Mouse (Mus musculus) lung, postnatal 36 days (tissue): Measurements from ENCODE around the gene Gfpt2.
"Not testable (repeated sequence)": the region's sequence is repeated elsewhere in the genome, so short reads cannot be mapped to it uniquely, and the experiment has no call there.

Experiments
- DNase-seq: peaks from one replicate; pipeline ENCODE4 v3.0.0; 2022; ENCODE audit warnings: mixed read lengths

Gfpt2 gene

DNA sequence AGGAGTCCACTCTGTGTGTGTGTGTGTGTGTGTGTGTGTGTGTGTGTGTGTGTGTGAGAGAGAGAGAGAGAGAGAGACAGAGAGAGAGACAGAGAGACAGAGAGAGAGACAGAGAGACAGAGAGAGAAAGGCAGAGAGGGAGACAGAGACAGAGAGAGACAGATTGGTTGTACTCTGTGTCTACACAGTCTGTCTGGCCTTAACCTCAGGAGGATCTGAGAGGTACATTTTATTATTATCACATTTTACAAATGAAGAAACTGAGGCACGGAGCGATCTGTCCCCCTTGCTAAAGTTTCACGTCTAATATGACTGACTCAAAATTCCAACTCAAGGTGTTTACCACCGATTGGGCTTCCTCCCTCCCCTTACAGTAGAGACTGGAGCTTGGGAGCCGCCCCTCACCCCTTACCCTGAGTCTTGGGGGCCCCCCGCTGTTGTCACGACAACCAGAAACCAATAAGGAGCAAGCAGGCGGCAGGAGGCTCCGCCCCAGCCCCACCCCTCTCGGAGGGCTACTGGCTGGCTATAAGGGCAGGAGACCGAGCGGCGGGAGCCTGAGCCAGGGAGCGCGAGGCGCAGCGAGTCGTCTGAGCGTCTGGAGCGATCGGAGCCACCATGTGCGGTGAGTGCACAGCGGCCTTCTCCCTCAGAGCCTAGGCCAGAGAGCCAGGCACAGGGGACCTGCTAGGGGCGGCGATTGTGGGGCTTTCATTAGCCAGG is at the start of gene Gfpt2:
Gfpt2 (plus strand) TSS at position 560 of the 723 bp plus-strand sequence.
- DNase-seq, result peak; percentile 71

DNA sequence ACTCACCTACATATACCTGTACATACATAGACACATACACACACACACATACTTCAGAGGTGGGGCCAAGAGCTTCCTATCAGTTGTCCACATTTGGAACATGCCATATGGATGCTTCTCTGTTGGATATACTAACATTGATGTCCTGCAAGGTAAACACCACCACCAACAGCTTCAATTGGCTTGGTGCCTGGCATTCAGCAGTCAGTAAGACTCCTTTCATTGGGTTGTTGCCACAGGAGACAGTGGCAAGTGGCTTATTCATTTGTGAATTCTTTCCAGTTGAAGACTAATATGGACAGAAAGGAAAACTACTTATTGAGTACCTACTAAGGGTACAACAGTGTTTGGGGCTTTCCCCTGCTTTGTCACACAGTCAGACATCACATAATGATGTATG is 49.0 kb upstream of the Gfpt2 start:
- DNase-seq, result no peak

- DNase-seq, result no peak
Observed at GRCm38 (mm10) chr11:49745839-49746238, 48.1 kb upstream of the Gfpt2 start.

- DNase-seq, result no peak
Observed at GRCm38 (mm10) chr11:49746756-49747155, 47.2 kb upstream of the Gfpt2 start.

GRCm38 (mm10) chr11:49754958-49755665 is 38.9 kb upstream of the Gfpt2 start:
- peak; percentile 60 for DNase-seq

- no peak for DNase-seq
Observed at GRCm38 (mm10) chr11:49758096-49758495, 35.9 kb upstream of the Gfpt2 start.

GRCm38 (mm10) chr11:49761130-49761529 is 32.8 kb upstream of the Gfpt2 start:
- DNase-seq, result no peak

DNA sequence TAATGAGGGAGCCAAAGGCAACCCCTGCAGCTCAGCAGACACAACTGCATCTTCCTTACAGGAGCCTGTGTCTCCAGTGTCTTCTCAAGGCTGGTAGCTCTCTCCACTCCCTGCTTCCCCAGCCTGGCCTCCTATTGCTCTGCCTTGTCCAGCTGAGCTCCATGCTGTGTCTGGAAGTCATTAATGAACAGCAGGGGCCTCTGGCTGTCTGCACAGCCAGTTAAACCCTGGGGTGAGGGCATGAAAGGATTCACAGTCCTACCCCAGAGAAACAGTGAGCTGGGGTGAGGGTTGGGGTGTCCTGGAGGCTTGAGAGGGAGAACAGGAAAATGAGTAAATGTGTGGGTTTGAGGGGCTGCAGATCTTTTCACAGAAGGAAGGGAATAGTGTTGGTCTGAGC is 30.4 kb upstream of the Gfpt2 start:
- DNase-seq, result no peak

- no peak for DNase-seq
Observed at GRCm38 (mm10) chr11:49764023-49764422, 30.0 kb upstream of the Gfpt2 start.

DNA sequence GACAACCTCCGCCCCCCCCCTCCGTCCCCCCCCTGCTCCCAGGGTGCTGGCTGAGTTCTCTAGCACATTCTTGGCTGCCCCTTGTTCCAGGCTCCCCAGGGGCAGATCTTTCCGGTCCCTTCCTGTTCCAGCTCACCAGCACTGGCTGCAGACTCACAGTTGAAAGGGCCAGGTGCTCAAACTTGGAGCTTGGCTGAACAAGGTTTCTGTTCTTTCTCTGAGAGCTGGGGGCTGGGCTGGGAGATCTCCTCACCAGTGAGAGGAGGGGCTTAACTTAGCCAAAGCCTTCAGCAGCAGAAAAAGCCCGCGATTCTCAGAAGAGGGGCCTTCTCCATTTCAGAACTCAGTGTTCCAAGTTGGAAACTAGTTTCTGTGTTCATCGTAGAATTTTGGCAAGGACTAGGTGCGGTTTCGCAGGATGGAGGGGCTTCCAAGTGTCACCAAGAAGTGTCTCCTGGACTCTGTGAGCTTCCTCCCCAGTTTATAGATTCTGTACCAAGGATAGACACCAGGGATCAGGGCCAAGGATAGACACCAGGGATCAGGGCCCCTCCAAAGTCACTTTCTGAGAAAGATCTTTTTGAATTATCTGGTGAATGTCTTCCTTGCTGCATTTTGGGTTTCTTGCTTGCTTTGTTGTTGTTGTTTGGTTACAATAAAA is 29.2 kb upstream of the Gfpt2 start:
- DNase-seq, result peak; percentile 47

GRCm38 (mm10) chr11:49765377-49766136 is 28.4 kb upstream of the Gfpt2 start:
- DNase-seq, result no peak

DNA sequence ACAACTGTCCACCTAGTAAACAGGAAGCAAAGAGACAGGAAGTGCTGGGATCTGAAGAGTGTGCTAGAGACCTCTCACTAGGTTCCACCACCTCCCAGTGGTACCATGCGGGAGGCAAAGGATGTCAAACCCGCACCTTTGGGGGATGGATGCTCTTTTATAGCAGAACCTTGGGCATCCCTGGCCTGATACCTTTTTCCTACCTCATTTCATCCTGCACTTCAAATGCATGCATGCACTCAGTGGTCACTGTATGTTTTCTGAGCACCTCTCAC is 27.9 kb upstream of the Gfpt2 start:
- no peak for DNase-seq

GRCm38 (mm10) chr11:49767497-49767896 is 26.5 kb upstream of the Gfpt2 start:
- not testable (repeated sequence) for DNase-seq

DNA sequence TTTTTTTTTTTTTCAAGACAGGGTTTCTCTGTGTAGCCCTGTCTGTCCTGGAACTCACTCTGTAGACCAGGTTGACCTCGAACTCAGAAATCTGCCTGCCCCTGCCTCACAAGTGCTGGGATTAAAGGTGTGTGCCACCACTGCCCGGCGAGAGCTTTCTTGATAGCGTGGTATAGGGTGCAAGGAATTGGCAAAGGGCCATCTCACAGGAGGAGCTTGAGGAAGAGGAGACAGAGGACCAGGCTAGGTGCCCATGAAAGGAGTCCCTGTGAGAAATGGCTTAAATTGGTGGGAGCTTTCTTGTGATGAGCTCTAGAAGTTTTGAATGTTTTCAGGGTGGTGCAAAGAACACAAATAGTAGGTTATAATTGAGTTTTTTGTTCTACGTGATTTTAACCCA is 25.2 kb upstream of the Gfpt2 start:
- DNase-seq, result no peak

DNA sequence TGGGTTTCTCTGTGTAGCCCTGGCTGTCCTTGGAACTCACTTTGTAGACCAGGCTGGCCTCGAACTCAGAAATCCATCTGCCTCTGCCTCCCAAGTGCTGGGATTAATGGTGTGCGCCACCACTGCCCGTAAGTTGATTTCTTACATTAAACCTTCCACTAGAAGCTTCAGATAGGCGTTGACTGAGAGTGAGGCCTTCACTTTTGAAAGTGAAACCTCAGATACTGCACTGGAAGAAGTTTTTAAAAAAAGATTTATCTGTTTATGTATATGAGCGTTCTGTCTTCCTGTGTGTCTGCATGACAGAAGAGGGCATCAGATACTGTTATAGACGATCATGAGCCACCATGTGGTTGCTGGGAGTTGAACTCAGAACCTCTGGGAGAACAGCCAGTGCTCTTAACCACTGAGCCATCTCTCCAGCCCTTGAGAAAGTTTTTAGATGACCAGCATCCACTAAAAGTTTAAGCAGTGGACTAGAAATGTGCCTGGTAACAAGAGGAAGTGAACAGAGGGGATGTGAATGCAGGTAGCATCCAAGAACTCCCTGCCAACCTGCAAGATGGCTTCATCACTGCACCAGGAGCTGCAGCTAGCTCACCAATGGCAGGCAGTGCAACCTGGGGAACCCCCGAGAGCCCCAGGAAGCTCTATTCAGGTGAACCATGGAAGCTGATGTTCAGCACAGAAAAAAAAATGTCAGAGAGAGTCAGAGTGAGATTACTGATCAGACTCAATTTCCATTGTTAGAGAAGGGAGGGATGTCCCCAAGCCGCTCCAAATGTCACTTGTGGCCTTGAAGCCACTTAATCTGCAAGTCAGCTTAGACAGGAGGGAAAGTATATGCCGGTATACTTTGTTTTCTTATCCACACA is 23.1 kb upstream of the Gfpt2 start:
- DNase-seq, result no peak

GRCm38 (mm10) chr11:49772251-49772650 is 21.7 kb upstream of the Gfpt2 start:
- no peak for DNase-seq

DNA sequence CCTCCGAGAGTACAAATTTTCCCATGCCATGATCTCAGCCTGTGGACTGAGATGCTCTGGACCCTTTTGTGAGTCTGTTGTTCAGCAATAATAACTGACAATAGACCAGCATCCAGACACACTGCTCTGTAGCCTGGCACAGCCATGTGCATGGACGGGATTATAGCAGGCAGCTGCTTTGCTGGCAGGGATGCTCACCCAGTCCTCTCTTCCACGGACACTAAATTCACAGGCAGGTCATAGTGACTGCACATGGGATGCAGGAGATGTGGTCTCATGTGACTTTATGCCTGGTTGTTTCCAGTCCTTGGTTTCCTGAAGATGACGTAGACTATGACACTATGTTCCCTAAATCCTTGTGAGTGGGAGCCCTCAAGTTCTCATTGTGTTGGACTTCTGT is 19.1 kb upstream of the Gfpt2 start:
- DNase-seq, result no peak

DNA sequence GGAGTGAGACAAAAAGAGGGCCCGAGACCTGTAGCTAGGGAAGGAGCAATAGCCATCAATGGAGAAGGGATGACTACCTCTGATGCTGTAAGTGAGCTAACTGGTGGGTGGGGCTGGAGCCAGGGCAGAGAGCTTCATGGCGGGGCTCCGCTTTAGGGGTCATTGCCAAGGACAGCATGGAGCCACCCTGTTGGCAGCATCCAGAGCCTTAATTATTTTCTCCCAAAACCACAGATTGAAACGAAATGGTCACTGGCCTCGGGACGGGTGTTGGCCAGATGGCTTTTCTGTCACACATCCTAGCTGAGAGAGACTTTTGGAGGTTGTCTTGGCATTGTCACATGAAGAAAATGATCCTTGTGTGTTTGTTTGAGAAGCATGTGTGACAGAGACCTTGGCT is 15.1 kb upstream of the Gfpt2 start:
- DNase-seq, result no peak

GRCm38 (mm10) chr11:49780161-49780817 is 13.7 kb upstream of the Gfpt2 start:
- DNase-seq, result no peak

GRCm38 (mm10) chr11:49781833-49782399 is 12.1 kb upstream of the Gfpt2 start:
- DNase-seq, result no peak

DNA sequence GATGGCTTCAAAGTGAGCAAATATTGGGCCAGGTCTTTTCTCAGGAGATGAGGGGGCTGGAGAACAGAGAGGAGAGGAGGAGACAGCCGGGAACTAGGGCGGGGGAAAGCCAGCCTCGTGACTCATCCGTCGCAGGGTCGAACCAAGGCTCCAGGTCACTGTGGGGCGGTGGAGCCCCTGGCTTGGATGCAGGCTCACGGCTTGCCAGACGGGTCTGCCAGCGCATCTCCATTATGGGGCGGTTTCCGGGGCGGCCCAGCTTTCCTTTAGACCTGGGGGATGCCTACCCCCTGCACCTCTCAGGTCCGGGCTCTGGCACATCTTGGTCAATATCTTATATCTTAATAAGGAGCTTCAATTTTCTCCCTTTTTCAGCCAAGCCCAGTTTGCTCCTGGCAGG is 847 bp upstream of the Gfpt2 start:
- peak; percentile 18 for DNase-seq
